Comparison of ENCODE assay signal across 9 mouse cellular contexts in the genomic region with DNA sequence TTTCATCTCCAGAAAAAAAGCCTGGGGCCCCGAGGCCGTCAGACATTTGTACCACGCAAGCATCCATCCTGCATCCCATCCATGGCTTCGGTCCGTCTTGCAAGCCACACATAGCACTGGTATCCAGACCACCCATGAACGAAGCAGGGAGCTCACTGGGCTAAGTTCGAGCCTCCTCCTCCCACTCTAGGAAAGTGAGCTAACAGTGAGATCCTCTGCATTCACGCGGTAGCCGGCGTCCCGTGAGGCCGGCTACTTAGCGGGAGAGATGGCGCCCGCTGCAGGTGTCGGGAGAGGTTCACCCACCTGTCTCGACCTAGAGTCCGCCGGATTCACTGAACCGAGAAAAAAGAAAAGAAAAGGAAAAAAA. TPM values are rescaled to one million over a fixed set of nuclear protein-coding genes. Genes with fewer than 3 reads are reported as not detected.
DNase-seq lines count a peak whose midpoint lies in the region; ATAC-seq lines count a peak whose summit lies in the region.
"Had no signal": no experiment of that assay in that cellular context is flagged by ENCODE, and none has a peak within 500 bp of the region (broad histone marks: within the 10 kb centered on the region; RNA-seq: fewer than 3 reads in every experiment).

No protein-coding gene starts in this region.

- peaks cover 11% of the 10 kb centered on the region; the same call in 1 of the 2 replicates for H3K4me1 ChIP-seq in forebrain, embryonic 11.5 days (replicated peaks; ENCODE audit: control insufficient read depth, insufficient read depth, low read length)
- H3K4me1 ChIP-seq in liver, embryonic 13.5 days (replicated peaks), result peaks cover 78% of the 10 kb centered on the region
- peaks cover 28% of the 10 kb centered on the region for H3K4me1 ChIP-seq in stomach, embryonic 16.5 days (ENCODE audit: control insufficient read depth, insufficient read depth, low read length)

- WGBS in forebrain, embryonic 11.5 days, result 0% methylated on average over 21 of the region's 21 CpGs
- WGBS in liver, embryonic 13.5 days (ENCODE audit: insufficient replicate concordance), result under 1% methylated on average over 21 of the region's 21 CpGs
- under 1% methylated on average over 21 of the region's 21 CpGs for WGBS in stomach, embryonic 16.5 days

- H3K4me3 ChIP-seq in forebrain, embryonic 11.5 days (ENCODE audit: low read depth, low read length), result peak overlapping the region; percentile 87
- peak overlapping the region; percentile 93 for H3K4me3 ChIP-seq in liver, embryonic 13.5 days (replicated peaks)
- H3K4me3 ChIP-seq in stomach, embryonic 16.5 days (replicated peaks; ENCODE audit: low read length), result peak overlapping the region; percentile 91

- peak overlapping the region; percentile 89 for H3K9ac ChIP-seq in forebrain, embryonic 11.5 days (ENCODE audit: low read length)
- peak overlapping the region; percentile 91 for H3K9ac ChIP-seq in liver, embryonic 13.5 days
- H3K9ac ChIP-seq in stomach, embryonic 16.5 days (ENCODE audit: low read length), result peak overlapping the region; percentile 93

- ATAC-seq in CD4-positive, CD25-positive, alpha-beta regulatory T cell, adult 4 months, result peak; percentile 22
- ATAC-seq in forebrain, embryonic 11.5 days (replicated peaks; ENCODE audit: low FRiP score), result peak; percentile 43
- ATAC-seq in liver, embryonic 13.5 days (ENCODE audit: low read depth), result peak; percentile 19; the same call in 1 of the 2 replicates
- ATAC-seq in stomach, embryonic 16.5 days (ENCODE audit: insufficient read depth, low FRiP score), result peak; percentile 22; the same call in 1 of the 2 replicates

- H3K27ac ChIP-seq in forebrain, embryonic 11.5 days (ENCODE audit: low read depth, low read length), result peak overlapping the region; percentile 37
- peak overlapping the region; percentile 94 for H3K27ac ChIP-seq in liver, embryonic 13.5 days
- H3K27ac ChIP-seq in stomach, embryonic 16.5 days (ENCODE audit: low read length), result peak overlapping the region; percentile 88

- no peaks in the 10 kb centered on the region; the same call in 1 of the 2 replicates for H3K36me3 ChIP-seq in forebrain, embryonic 11.5 days (ENCODE audit: control insufficient read depth, insufficient read depth, low read length)
- H3K36me3 ChIP-seq in liver, embryonic 13.5 days, result peaks cover 45% of the 10 kb centered on the region
- peaks cover 10% of the 10 kb centered on the region for H3K36me3 ChIP-seq in stomach, embryonic 16.5 days (ENCODE audit: control insufficient read depth, insufficient read depth, low read length)

- no peaks in the 10 kb centered on the region for H3K27me3 ChIP-seq in forebrain, embryonic 11.5 days (ENCODE audit: control insufficient read depth, insufficient read depth, low read length)
- H3K27me3 ChIP-seq in liver, embryonic 13.5 days, result no peaks in the 10 kb centered on the region
- H3K27me3 ChIP-seq in stomach, embryonic 16.5 days (ENCODE audit: control insufficient read depth, insufficient read depth, low read length), result no peaks in the 10 kb centered on the region

- DNase-seq in embryo, embryonic 9.5 days (ENCODE audit: extremely low spot score), result peak; percentile 13
- DNase-seq in embryo, embryonic 11 days, result no peak
- no peak for DNase-seq in forebrain, embryonic 11.5 days (ENCODE audit: low spot score)
- no peak for DNase-seq in liver, embryonic 13.5 days
- DNase-seq in left cerebral cortex, postnatal 25 days (ENCODE audit: low spot score in 2 of 2), result no peak
- no peak for DNase-seq in MN1 (ENCODE audit: low spot score)

- H3K4me2 ChIP-seq in forebrain, embryonic 11.5 days (ENCODE audit: low read depth, low read length, severe bottlenecking), result peak overlapping the region; percentile 92
- H3K4me2 ChIP-seq in liver, embryonic 13.5 days, result peak overlapping the region; percentile 98
- peak overlapping the region; percentile 87 for H3K4me2 ChIP-seq in stomach, embryonic 16.5 days (ENCODE audit: low read depth, low read length)

- H3K9me3 ChIP-seq in forebrain, embryonic 11.5 days (ENCODE audit: control insufficient read depth, low read length), result no peaks in the 10 kb centered on the region
- no peaks in the 10 kb centered on the region for H3K9me3 ChIP-seq in liver, embryonic 13.5 days (replicated peaks)
- no peaks in the 10 kb centered on the region; the same call in 1 of the 2 replicates for H3K9me3 ChIP-seq in stomach, embryonic 16.5 days (replicated peaks; ENCODE audit: control insufficient read depth, low read length)

- intact Hi-C loops in left cerebral cortex, postnatal 25 days (cut with DNase I), result no loop called here

RNA-seq across cellular contexts. Expression of a gene that starts 0.2 kb away (rescaled TPM):
- polyA plus RNA-seq in CD4-positive, CD25-positive, alpha-beta regulatory T cell, adult 4 months (2017; shearing (Covaris generic)), result 10 to 100 TPM; 37.0 to 46.8 TPM
- polyA plus RNA-seq in forebrain, embryonic 11.5 days (2014; fragmentation: Nextera tagmentation; extraction: Ambion mirVana), result 30.6 and 33.2 TPM in 2 replicates
- polyA plus RNA-seq in liver, embryonic 13.5 days (2015; fragmentation: Nextera tagmentation; extraction: Ambion mirVana), result 40.5 and 47.7 TPM in 2 replicates
- polyA plus RNA-seq in stomach, embryonic 16.5 days (2015; fragmentation: Nextera tagmentation; extraction: Ambion mirVana), result 44.8 and 52.1 TPM in 2 replicates
- total RNA-seq in left cerebral cortex, postnatal 25 days (2021), result 10 to 100 TPM; 47.2 to 52.2 TPM

RNA-seq across cellular contexts. Expression of a gene that starts 0.6 kb away (rescaled TPM):
- 1 to 10 TPM; 5.3 to 6.3 TPM for polyA plus RNA-seq in CD4-positive, CD25-positive, alpha-beta regulatory T cell, adult 4 months (2017; shearing (Covaris generic))
- polyA plus RNA-seq in forebrain, embryonic 11.5 days (2014; fragmentation: Nextera tagmentation; extraction: Ambion mirVana), result 36.7 and 41.0 TPM in 2 replicates
- 17.9 and 19.7 TPM in 2 replicates for polyA plus RNA-seq in liver, embryonic 13.5 days (2015; fragmentation: Nextera tagmentation; extraction: Ambion mirVana)
- polyA plus RNA-seq in stomach, embryonic 16.5 days (2015; fragmentation: Nextera tagmentation; extraction: Ambion mirVana), result 29.8 and 37.1 TPM in 2 replicates
- 10 to 100 TPM; 62.2 to 62.5 TPM for total RNA-seq in left cerebral cortex, postnatal 25 days (2021)

RNA-seq across cellular contexts. Expression of a gene that starts 23.0 kb away (rescaled TPM):
- polyA plus RNA-seq in CD4-positive, CD25-positive, alpha-beta regulatory T cell, adult 4 months (2017; shearing (Covaris generic)), result 10 to 100 TPM; 10.7 TPM
- polyA plus RNA-seq in forebrain, embryonic 11.5 days (2014; fragmentation: Nextera tagmentation; extraction: Ambion mirVana), result 17.4 and 20.0 TPM in 2 replicates
- polyA plus RNA-seq in liver, embryonic 13.5 days (2015; fragmentation: Nextera tagmentation; extraction: Ambion mirVana), result 12.2 and 12.6 TPM in 2 replicates
- 28.8 and 29.9 TPM in 2 replicates for polyA plus RNA-seq in stomach, embryonic 16.5 days (2015; fragmentation: Nextera tagmentation; extraction: Ambion mirVana)
- total RNA-seq in left cerebral cortex, postnatal 25 days (2021), result 10 to 100 TPM; 20.9 to 24.2 TPM

RNA-seq across cellular contexts. Expression of a gene that starts 49.0 kb away (rescaled TPM):
- not detected for polyA plus RNA-seq in CD4-positive, CD25-positive, alpha-beta regulatory T cell, adult 4 months (2017; shearing (Covaris generic))
- not detected in 2 replicates for polyA plus RNA-seq in forebrain, embryonic 11.5 days (2014; fragmentation: Nextera tagmentation; extraction: Ambion mirVana)
- 0.39 TPM in 1 of 2 replicates, not detected in the other for polyA plus RNA-seq in liver, embryonic 13.5 days (2015; fragmentation: Nextera tagmentation; extraction: Ambion mirVana)
- polyA plus RNA-seq in stomach, embryonic 16.5 days (2015; fragmentation: Nextera tagmentation; extraction: Ambion mirVana), result 213 and 226 TPM in 2 replicates
- total RNA-seq in left cerebral cortex, postnatal 25 days (2021), result not detected

RNA-seq across cellular contexts. Expression of a gene that starts 55.3 kb away (rescaled TPM):
- not detected for polyA plus RNA-seq in CD4-positive, CD25-positive, alpha-beta regulatory T cell, adult 4 months (2017; shearing (Covaris generic))
- polyA plus RNA-seq in forebrain, embryonic 11.5 days (2014; fragmentation: Nextera tagmentation; extraction: Ambion mirVana), result 0.08 TPM in 1 of 2 replicates, not detected in the other
- 0.21 and 0.36 TPM in 2 replicates for polyA plus RNA-seq in liver, embryonic 13.5 days (2015; fragmentation: Nextera tagmentation; extraction: Ambion mirVana)
- 0.17 and 0.26 TPM in 2 replicates for polyA plus RNA-seq in stomach, embryonic 16.5 days (2015; fragmentation: Nextera tagmentation; extraction: Ambion mirVana)
- not detected for total RNA-seq in left cerebral cortex, postnatal 25 days (2021)
- total RNA-seq: layer of hippocampus, postnatal 14 days had no signal

Comparison
In these comparisons a context has a peak if more than half of its experiments do, and no peak if none do; other contexts are left out.
1. H3K27ac ChIP-seq: peak in every context shown above with its lines; median percentile 94 in liver, embryonic 13.5 days; 88 in stomach, embryonic 16.5 days; 37 in forebrain, embryonic 11.5 days.